Mouse (Mus musculus): ENCODE measurements around the gene Bysl.

Bysl gene

DNA sequence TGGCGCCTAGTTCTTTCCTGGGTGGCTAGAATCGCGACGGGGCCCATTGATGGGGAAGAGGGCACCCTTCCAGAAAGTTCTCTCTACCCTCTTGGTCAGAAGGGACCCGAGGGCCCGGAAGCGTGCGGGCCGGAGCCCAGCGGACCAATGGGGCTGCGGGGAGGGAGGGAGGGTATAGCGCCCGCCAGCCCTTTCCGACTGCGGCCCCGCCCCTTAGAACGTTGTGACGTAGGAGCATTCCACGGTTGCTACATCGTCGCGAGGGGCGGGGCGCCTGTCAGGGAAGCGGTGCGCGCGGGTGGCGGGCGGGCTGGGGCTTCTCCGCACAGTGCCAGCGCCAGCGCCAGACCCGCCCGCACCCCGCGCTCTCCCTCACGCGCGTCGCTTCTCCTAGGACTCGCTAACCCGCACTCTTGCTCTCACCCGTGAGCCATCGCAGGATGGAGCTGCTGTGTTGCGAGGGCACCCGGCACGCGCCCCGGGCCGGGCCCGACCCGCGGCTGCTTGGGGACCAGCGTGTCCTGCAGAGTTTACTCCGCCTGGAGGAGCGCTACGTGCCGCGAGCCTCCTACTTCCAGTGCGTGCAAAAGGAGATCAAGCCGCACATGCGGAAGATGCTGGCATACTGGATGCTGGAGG is 18.0 kb downstream of the Bysl start:
- peak; percentile 96 to 100 for DNase-seq

DNA sequence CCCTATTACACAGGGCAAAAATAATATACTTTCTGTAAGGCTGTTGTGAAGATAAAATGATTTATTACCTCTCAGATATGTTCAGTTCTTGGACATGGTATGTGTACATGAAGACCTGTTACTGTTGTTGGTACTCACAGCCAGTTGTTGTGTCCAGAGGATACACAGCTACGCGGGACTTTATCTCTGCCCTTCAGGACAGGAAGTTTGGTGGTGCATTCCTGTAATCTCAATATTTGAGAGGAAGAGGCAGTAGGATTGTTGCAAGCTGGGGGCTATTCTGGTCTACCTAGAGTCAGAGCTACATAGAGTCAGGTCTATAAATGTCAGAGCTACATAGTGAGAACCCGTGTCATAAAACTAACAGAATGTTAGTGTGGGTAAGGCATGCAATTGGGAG is 20.2 kb downstream of the Bysl start:
- no peak for DNase-seq

DNA sequence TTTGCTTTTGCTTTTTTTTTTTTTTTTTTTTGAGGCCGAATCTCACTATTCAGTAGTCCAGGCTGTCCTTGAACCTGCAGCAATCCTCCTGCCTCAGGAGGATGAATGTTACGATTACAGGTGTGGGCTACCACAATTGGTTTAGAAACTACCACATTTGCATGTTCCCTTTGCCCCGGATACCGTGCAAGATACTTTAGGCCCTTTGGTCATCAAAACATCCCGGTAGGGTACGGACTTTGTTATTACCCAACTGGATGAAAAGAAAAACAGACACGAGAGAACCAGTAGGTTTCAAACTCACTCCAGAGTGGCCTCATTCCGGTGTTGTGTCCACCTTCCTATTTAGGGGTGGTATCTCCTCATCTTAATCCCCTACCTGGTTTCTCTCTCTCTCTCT is 22.8 kb downstream of the Bysl start:
- DNase-seq: no peak

DNA sequence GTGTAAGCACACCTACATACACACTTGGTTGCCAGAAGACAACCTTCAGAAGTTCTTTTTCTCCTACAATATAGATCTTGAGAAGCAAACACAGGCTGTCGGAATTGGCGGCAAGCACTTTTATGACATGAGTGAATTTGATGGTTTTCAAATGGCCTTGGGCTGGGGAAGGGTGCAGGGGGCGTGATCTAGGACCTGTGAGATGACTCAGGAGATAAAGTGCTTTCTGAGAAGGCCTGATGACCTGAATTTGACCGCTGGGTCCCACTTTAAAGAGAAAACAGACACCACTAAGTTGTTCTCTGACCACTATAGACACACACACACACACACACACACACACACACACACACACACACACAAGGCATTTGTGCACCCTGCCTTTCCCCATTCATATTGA is 30.3 kb downstream of the Bysl start:
- no peak for DNase-seq

DNA sequence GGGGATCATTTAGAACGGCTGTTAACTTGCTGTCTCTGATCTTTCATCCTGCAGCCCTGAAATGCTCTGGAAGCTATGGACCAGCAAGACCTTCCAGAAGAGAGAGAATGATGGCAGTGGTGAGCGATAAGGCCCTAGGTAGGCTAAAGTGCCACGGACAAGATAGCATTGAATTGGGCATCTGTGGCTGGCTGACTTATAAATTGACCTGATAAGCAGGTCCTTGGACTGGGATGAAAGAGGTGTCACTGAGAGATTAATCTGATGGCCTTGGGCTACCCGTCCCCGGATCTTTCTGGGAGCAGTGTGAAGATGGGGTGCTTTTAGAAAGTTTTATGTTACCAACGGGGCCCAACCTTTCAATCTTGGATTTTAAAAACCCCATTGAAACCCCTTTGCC is 32.6 kb downstream of the Bysl start:
- DNase-seq: no peak

DNA sequence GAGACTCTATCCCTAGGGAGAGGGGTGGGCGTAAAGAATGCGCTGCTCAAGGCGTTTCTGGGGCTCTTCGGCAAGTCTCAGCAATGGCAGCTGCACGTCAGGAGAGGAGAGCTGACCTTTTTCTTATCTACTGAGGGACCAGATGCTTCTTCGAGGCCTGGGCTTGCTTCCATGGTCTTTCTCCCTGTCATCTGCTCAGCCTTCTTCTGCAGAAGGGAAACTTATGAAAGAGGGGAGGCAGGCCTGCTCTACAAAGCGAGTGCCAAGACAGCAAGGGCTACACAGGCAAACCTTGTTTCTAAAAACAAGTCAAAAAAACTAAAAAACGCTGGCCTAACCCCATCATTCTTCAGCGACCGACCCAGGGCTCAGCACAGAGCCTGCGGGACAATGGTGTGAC is 36.5 kb downstream of the Bysl start:
- no peak for DNase-seq

DNA sequence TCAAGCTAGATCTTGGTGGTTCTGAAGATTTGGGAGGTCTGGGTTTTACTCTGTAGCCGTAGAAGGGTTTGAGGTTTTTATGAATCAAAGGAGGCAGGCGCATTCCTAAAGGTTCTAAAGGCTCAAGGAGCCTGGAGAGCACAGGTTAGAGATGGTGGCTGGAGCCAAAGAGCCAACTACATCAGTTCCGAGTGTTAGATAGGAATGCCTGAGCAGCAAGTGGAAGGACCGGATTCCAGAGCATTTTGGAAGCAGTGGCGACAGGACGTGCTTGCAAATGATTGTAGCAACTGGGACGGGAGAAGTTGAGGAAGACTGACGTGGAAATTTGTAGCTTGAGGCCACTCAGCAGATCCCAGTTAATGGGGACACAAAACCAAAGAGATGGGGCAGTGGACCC is 37.3 kb downstream of the Bysl start:
- no peak for DNase-seq

DNA sequence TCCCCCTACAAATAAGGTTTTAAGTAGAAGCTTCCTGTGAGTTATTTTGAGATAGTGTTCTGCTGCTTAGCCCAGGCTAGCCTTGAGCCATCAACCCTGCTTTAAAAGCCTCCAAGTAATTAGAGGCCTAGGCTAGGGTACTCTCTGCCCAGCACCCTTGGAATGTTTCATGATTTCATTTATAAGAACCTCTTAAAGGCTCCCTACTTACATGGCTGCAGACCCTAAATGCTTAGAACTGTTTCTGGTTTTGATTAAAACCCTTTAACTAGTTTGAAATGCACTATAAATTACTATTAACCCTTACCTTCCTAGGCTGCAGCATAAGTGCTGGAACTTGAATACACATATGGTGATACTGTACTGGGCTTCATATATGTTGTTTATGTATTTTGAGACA is 38.9 kb downstream of the Bysl start:
- DNase-seq: no peak

DNA sequence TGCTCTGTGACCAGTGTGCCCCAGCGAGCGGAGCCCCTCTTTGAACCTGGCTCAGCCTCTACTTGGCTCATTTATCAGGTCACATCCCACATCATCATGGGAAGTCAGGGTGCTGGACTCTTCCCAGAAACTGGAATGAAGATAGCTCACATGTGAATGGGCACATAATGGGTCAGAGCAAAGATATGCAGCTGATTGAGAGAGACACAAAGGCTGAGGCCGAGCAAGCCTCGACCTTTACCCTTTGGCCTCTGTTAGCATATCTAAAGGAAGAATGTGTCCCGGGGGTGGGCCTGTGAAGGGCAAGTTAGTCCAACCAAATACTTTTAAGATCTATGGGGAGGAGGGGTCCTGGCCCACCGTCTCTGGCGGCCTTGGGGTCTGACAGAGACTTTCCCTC is 39.7 kb downstream of the Bysl start:
- peak in 1 of 2 experiments; percentile 11 for DNase-seq

DNA sequence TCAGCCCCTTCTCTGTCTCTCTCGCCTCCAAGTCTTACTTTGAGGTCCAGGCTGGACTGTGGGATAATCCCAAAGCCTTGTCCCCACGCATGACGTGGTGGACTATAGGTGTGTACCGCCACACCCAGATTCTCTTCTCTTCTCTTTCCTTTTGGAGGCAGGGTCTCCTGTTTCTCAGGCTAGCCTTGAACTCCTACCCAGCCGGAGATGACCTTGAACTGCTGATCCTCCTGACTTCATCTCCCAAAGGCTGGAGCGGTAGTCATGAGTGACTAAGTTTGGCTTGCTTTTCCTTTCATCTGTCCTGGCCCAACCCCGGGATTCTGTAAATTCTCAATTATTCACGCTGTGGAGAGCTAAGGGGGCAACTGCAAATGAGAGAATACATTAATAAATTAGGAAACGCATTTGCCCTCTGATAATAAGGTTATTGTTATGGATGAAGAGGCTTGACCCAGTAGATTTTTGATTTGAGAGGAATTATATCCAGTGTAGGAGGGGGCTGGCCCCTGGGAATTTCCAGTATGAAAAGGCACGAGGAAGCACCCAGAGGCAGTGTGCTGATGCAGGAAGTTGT is 42.3 kb downstream of the Bysl start:
- DNase-seq: no peak

DNA sequence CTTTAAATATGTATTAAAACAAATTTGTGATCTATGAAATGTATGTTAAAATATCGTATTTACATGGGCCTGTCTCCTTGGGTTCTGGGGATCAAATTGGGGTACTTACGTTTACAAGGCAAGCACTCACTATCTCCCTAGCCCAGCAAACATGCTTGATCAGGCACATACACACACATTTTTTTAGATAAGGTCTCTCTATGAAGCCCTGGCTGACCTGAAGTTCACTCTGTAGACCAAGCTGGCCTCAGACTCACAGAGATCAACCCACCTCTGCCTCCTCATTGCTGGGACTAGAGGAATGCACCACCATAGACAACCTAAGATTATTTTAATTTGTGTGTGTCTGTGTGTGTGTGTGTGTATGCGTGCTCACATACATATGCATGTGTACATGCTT is 42.9 kb downstream of the Bysl start:
- no peak for DNase-seq

DNA sequence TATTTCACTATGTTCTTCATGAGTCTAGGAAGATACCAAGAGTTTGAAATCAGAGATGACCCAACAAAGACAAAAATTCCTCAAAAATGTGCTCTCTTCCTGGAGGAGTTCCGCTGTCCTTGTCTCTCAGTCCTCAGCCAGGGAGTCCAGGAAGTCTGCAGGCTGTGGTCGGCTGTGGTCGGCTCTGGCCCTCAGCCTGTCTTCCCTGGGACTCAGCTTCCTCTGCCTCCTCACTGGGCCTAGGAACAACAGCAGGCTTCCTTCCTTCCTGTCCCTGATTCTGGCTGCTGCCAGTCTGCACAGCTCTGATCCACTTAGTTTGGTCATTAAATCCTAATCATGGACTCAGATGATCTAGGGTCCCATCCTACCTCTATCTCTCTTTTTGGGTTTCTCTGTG is 44.0 kb downstream of the Bysl start:
- peak; percentile 61 to 68 for DNase-seq

DNA sequence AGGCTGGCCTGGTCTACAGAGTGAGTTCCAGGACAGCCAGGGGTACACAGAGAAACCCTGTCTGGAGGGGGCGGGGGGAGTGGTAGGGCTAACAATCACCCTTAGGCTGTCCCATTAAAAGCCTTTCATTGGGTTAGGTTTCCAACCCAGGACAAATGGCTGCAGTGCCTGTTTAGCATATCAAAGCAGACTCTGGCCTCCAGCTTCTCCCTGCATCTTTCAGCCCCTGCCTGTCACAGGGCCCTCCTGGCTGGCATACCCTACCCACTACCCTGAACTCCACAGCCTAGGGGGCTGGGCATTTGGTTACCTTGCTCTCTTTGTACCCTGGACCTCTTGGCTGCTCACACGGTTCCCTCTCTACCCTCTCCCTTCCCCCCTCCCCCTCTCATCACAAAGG is 45.2 kb downstream of the Bysl start:
- no peak for DNase-seq

DNA sequence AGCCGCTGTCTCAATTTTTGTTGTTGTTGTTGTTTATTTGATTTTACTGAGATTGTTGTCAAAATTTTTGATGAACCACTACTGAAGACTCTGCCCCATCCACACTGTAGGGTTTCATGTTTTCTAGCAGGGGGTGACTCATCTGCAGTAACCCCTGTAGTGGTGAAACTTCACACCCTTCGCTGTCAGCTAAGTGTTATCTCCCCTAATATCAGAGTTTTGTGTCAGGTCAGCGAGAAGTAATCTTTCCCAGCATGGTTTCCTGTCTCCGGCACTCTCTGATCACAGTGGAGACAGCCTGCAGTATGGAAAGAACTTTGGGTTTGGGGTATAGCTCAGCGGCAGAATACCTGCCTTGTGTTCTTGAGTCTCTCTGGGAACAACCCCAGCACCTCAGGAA is 46.7 kb downstream of the Bysl start:
- DNase-seq: no peak

DNA sequence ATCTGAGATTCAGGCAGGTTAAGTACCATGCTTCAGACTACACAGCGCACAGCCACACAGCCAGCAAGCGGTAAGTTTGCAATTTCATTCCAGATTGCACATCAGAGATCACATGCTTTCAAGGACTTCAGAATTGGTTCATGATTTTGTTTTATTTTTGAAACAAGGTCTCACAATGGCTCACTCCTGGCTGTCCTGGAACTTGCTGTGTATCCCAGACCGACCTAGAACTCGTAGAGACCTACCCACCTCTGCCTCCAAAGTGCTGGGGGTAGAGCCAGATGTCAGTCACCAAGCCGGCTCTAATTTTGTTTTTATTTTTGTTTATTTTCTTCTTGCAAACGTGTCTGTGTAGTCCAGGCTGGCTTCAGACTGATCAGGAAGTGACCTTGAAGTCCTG is 48.4 kb downstream of the Bysl start:
- no peak for DNase-seq

DNA sequence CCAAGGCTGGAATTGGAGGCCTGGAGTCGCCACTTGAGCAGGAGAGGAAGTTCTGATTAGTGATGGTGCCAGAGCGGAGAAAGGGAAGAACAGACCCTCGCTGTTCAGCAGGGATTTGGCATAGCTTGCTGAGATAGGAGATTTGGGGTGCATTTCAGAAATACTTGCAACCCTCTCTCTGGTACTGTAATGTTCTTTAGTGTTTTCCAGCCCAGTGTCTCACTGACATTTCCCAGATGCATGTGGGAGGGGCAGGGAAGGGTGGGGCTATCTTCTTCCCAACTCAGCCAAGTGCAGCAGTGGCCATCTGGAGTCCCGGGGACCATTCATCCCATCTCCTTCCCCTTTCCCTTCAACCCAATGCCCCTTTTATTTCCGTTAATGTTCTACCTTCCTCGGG is 51.6 kb downstream of the Bysl start:
- no peak for DNase-seq

DNA sequence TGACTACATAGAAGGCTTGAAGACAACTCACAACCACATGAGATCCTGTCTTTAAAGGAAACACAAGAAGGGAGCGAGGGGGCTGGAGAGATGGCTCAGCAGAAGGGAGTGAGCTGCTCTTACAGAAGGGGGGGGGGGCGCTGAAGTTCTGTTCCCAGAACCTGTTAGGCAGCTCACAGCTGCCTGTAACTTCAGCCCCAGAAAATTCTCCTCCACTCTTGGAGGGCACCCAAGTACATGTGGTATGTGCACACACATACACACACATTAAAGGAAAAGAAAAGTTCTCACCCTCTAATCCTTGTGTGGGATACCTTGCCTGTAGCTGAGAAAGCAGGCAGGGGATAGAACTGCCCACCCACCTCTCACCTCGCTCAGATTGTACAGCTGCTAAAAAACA is 54.1 kb downstream of the Bysl start:
- no peak for DNase-seq

DNA sequence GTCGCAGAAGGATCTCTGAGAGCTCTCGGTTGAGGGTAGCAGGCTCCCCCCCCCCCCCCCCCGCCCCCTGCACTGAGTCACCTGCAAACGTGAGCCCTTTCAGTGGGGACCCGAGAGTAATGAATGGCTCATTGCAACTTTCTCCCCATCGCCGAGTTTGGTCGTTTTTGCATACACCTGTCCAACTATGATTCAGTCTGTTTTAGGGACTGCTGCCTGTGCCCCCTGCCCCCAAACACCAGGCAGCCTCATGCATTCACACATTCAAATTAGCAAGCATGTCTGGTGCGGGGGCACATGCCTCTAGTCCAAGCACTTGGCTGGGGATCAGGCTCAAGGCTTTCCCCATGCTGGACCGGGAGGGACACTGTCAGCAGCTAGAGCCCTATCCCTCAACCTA is 56.7 kb downstream of the Bysl start:
- no peak for DNase-seq

DNA sequence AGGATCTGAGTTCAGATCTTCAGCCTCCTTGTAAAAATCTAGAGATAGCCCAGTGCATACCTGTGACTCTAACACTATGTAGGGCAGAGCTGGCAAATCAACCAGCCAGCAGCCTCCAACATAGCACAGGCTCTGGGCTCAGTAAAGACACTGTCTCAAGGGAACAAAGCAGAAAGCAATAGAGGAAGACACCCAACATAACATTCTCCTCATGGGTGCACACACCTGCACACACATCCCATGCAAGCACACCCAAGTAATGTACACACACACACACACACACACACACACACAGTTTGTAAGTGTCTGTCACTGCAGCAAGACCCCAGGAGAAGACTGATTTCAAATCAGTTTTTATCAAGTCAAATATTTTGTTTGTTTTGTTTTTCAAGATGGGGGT is 58.3 kb downstream of the Bysl start:
- DNase-seq: no peak

DNA sequence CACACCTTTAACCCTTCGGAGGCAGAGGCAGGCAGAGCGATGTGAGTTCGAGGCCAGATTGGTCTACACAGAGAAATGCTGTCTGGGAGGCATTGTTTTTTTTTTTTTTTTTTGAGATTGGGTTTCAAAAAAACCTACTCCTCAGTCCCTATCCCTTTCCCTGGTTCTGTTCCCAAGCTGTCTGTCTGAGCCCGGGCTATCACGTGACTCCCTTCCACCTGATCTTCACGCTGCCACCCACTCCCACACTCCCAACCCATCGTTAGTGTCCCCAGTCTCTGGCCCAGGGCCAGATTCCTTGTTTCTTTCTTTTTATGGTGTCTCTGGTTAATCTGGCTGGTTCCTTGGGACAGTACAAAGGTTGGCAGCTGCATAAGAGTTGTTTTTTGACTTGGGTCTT is 60.2 kb downstream of the Bysl start:
- peak in 1 of 2 experiments; percentile 24 for DNase-seq
